Mouse (Mus musculus) right cerebral cortex, postnatal 25 days (tissue): ENCODE data around the gene Msmb.
"Not testable (repeated sequence)": the region's sequence is repeated elsewhere in the genome, so short reads cannot be mapped to it uniquely, and the experiment has no call there.

Source experiments
- DNase-seq: peaks from one replicate; pipeline ENCODE4 v3.0.0; 2022

The Msmb gene

DNA sequence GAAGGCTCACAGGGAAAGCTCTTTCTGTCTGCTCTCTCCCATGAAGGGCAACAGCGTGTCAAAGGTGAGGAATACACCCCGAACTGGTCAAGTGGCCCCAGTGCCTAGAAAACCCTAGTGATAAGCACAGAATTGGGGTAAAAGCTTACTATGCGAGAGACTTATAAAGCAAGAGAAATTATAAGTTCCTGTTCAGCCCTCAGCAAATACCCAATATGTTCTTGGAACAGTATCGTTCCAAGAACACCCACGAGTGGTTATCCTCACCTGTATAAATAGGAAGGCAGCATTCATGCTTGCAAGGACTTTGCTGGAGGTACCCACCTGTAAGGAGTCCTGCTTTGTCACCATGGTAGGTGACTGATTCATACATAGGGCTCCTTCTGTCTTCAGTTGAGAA is at the start of gene Msmb:
TSS of gene Msmb (plus strand) at position 301 of the 400 bp plus-strand sequence.
- DNase-seq = no peak

DNA sequence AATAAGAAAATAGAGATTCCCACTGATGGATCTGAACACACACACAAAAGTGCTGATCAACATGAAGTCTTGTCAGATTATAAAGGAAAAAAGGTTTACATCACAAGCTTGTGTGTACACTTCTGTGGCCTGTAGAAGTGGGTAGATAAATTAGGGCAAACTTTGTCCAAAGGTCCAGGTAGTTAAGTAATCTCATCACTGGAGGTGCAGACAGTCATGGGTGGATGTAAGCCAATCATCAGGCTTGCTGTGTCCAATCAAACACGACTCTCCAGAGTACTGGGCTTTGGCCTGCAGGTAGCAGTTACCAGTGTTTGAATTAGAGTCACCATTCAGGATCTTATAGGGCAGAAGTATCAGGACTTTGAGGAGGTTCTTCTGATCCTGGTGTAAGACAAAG is 48.8 kb upstream of the Msmb start:
- DNase-seq = no peak

DNA sequence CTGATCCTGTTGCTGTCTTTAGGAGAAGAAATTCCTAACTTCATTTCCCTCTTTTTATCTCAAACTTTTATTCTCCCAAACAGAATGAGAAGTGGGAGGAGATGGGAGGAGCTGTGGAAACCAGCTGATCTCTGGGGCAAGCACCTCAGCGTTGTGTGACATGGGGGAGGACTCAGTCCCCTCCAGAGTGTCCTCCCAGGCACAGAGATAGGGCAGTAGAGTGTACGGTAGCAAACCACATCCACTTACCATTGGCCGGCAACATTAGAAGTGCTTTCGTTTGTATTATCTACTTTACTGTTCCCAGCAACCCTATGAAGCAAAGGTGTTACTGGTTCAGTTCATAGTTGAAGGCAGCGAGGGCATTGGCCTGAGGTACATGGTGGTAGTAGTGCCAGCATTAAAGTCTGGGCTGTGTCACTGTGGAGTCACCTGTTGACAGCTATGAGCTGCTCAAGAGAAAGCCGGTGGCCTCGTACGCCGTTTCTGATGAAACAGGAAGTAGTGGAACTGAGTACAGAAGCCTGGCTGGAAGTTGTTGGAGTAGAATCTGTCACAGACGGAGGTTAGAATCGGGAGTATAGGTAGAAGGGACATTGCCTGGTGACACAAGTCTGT is 48.2 kb upstream of the Msmb start:
- no peak for DNase-seq

GRCm38 (mm10) chr14:32095646-32096045 is 46.2 kb upstream of the Msmb start:
- DNase-seq = no peak

- no peak for DNase-seq
These were observed 45.1 kb upstream of the Msmb start for GRCm38 (mm10) chr14:32096740-32097139.

DNA sequence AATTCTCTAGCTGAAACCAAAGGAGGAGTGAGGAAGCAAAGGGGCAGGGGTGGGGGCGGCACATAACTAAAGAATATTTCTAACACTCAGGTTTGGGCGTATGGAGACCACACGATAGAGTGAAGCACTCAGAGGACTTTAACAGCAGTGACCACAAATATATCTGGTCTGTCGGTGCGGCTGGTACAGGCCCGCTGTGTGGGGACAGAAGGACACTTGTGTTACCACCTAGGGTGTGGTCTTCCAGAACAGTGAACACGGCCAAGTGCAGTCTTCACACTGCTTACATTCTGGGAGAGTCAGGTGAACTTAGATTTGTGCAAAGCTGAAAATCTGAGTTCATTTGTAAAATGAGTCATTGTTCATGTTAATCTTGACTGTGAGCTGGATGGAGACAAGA is 44.1 kb upstream of the Msmb start:
- DNase-seq = no peak

- no peak for DNase-seq
These were observed 42.9 kb upstream of the Msmb start for GRCm38 (mm10) chr14:32098951-32099350.

DNA sequence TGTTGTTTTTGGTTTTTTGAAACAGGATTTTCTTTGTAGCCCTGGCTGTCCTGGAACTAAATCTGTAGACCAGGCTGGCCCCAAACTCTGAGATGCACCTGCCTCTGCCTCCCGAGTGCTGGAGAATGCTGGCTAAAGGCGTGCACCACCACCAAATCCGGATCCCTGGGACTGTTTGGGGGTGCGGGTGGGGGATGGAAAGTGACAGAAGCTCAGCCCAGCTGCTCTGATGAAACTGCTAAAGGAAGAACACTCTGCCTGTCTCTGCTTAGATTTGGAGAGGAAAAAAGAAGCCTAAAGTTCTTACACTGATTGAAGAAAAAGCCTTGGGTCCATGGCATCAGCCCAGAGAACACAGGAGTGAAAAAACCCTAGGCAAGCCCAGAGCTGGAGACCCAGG is 38.3 kb upstream of the Msmb start:
- no peak for DNase-seq

- no peak for DNase-seq
These were observed 36.2 kb upstream of the Msmb start for GRCm38 (mm10) chr14:32105663-32106062.

DNA sequence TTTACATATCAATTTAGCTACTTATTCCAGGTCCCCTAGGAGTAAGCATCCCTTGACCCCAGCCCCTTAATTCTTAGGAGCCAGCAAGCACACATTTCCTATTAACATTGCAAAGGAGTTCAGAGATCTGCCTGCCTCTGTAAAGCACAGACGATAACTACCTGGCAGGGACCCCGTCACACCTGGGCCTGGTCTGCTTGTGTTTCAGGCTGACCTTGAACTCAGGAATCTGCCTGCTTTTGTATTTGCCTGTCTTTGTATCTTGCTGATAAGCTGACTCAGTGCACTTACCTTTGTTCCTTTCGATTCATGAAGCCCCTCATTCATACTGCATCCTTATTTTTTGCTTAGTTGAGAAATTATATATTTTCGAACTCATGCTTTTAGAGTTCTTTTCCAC is 34.9 kb upstream of the Msmb start:
- no peak for DNase-seq

DNA sequence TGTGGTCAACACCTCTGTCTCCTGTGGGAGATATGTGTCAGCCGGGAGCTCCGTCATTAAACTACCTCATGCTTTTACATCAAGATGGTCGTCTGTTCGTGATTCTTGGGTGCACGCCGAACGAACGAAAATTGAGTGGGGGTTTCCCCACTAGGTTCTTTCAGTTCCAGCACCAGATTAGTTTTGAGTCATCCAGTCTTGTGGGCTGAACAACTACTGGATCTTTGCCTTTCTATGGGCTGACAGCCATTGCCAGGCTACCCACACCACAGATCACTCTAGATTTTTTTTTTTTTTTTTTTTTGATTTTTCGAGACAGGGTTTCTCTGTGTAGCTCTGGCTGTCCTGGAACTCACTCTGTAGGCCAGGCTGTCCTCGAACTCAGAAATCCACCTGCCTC is 29.7 kb upstream of the Msmb start:
- DNase-seq = not testable (repeated sequence)

DNA sequence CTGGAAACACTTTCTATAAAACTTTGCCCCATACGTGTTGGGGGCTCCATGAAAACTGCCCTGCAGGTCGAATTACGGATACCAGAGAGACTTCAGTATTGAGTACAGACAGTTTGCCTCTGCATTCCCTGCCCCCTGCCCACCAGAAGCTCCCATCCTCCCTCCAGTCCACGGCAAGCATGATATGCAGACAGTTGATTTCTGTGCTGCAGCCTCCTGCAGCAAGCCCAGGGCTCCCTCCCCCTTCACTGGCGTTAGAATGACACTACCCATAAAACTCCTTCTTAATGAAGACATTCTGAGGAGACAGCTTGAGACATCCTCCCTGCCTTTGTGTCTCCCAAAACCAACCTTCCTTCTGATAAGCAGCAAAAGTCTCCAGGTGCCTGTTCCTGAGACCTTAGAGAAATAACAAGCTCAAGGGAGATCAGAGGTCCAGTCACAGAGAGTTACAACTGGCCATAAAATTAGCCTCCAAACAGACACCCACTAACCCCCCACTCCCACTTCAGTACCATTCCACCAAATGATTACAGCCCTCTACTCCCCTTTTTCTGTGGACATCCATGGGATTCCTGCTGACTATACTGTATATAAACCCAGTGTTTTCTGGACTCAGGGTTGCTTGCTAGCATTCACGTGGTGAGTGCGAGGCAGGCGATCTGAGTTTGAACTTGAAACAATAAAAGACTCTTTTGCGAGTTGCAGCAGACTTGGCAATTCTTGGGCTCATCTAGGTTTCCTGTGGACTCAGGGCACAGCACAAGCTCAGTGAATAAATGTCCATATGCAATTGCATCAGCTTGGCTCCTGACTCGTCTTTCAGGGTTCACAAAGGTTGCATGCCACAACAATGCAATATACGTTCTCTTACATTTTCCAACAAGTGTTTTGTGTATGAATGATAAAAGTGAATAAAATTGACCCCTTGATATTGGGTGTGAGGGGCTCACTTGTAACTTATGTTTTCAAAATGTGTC is 20.6 kb upstream of the Msmb start:
- no peak for DNase-seq

DNA sequence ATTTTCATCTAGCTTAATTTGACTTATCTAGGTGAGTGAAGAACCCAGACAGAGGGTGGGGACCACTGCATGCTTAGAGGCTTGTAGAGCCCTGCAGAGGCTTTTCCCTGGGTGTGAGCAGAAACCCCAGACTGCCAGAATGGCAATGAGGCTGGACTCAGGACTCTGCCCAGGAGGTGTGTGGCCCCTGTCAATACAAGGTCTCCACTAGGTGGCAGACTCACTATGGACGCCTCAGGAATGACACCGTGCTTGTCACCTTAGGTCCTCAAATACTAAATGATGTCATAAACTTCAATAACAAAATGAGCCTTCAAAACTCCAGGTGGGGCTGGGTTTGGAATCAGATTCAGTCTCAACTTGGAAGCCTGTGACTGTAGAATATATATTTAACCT is 19.9 kb upstream of the Msmb start:
- DNase-seq = no peak

DNA sequence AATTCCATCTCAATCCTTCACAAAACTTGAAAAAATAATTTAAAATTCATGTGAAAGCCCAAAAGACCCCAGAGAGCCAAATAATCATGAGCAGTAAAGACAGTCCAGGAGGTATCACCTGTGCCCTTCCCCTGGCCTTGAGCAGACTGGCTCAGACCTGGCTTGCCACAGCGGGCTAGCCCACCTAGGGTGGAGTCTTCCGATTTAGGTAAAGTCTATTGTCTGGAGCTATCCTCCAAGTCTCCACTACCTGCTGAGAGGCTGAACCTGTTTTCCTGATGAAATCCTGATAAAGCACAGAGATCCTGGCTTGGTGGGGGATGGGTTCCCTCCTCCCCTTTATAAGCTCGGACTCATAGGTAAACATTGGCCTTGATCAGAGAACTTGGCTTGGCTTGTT is 17.6 kb upstream of the Msmb start:
- no peak for DNase-seq

- not testable (repeated sequence) for DNase-seq
These were observed 16.6 kb upstream of the Msmb start for GRCm38 (mm10) chr14:32125256-32125655.

GRCm38 (mm10) chr14:32128409-32128808 is 13.4 kb upstream of the Msmb start:
- DNase-seq = no peak

- DNase-seq = no peak
These were observed 10.0 kb upstream of the Msmb start for GRCm38 (mm10) chr14:32131836-32132235.

DNA sequence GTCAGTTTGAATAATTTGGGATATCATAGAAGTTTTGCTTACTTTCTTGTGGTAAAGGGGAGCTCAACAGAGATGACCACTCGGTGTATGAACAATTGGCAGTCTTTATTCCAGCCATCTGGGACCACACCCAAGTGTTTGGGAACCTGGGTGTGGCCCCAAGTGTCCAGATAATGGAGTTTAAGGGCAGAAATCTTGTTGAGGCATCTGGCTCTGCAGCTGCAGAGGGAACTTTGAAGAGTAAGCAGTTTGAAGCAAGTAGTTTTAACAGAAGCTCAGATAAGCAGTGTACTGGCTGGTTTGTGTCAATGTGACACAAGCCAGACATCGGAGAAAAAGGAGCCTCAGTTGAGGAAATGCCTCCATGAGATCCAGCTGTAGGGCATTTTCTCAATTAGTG is 7.5 kb upstream of the Msmb start:
- DNase-seq = no peak

- not testable (repeated sequence) for DNase-seq
These were observed 5.4 kb upstream of the Msmb start for GRCm38 (mm10) chr14:32136467-32136866.

DNA sequence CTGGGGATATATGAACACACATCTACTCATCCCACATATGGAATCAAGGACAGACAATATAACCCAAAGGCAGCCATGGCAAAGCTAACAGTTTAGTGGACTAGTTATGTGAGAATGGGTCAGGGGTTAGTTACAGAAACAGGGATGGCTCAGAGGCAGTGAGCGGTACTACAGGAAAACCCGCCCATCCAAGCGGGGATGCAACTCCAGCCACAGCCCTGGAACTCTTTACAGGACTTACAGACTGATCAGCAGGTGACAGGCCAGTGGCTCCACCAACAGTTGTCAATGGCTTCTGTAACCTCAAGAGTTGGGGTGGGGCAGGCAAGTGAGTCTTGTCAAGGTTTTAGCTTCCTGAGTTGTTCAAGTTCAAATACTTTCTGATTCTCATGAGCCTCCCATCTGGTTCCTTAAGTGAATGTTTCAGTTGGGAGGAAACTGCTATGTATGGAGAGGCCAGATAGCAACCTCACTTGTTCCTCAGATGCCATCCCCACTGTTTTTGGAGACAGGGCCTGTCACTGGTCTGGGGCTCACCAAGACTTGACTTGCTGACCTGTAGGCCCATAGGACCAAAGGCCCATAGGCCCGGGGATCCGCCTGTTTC is 1.4 kb upstream of the Msmb start:
- no peak for DNase-seq

DNA sequence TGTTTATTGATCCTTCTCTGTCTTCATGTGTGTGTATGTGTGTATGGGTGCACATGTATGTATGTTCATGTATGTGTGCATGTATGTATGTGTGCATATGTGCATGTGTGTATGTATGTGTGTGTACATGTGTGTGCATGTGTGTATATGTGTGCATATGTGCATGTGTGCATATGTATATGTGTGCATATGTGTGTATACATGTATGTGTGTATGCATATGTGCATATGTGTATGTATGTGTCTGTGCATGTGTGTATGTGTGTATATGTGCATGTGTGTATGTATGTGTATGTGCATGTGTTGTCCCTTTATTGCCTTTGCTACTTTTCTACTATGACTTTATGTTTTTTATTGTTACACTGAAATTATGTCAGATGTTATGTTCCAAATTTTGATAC is 2.9 kb downstream of the Msmb start:
- no peak for DNase-seq

DNA sequence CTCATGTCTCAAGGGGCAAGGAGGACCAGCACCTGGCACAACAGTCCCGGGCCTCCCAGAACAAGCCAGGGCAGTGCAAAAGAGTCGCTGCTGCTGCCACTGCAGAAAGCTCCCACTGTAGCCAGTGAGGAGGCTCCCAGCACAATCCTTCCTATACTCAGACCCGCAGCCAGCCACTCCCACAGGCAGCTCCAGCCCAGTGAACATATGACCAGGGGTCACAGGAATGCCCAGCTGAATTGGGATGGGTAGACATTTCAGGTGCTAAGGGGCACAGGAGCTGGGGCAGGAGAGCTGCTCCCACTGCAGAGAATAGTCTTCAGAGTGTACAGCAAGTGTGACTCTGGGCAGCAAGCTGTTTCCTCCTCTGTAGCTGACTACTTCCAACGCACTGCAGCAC is 3.6 kb downstream of the Msmb start:
- no peak for DNase-seq

- DNase-seq = no peak
These were observed 4.1 kb downstream of the Msmb start for GRCm38 (mm10) chr14:32145809-32146511.
